In genomic region chr10:3325447-3325846, GRCm38 (mm10) we compare ENCODE assay signal across 11 mouse cellular contexts. TPM values are rescaled to one million over a fixed set of nuclear protein-coding genes. Genes with fewer than 3 reads are reported as not detected.
DNase-seq lines count a peak whose midpoint lies in the region; ATAC-seq and TF ChIP-seq lines count a peak whose summit lies in the region.
"Had no signal": no experiment of that assay in that cellular context is flagged by ENCODE, and none has a peak within 500 bp of the region (broad histone marks: within the 10 kb centered on the region; RNA-seq: fewer than 3 reads in every experiment).

No protein-coding gene starts in this region.

- no peak overlapping the region for H3K4me3 ChIP-seq in midbrain, postnatal 0 days (ENCODE audit: low read depth, low read length)
- no peak overlapping the region for H3K4me3 ChIP-seq in midbrain, embryonic 16.5 days (ENCODE audit: low read depth, low read length)
- H3K4me3 ChIP-seq: limb, embryonic 15.5 days; neural tube, embryonic 13.5 days had no signal

- no peaks in the 10 kb centered on the region for H3K27me3 ChIP-seq in midbrain, postnatal 0 days (ENCODE audit: insufficient read depth, low read length)
- no peaks in the 10 kb centered on the region for H3K27me3 ChIP-seq in midbrain, embryonic 16.5 days (ENCODE audit: control insufficient read depth, insufficient read depth, low read depth, low read length)
- H3K27me3 ChIP-seq: limb, embryonic 15.5 days; neural tube, embryonic 13.5 days had no signal

- H3K4me1 ChIP-seq in midbrain, postnatal 0 days (ENCODE audit: insufficient read depth, low read length): no peaks in the 10 kb centered on the region
- H3K4me1 ChIP-seq in midbrain, embryonic 16.5 days (ENCODE audit: control insufficient read depth, insufficient read depth, low read length): no peaks in the 10 kb centered on the region
- H3K4me1 ChIP-seq: limb, embryonic 15.5 days; neural tube, embryonic 13.5 days had no signal

- H3K4me2 ChIP-seq in midbrain, postnatal 0 days (ENCODE audit: low read depth, low read length, poor library complexity, severe bottlenecking): no peak overlapping the region
- no peak overlapping the region for H3K4me2 ChIP-seq in midbrain, embryonic 16.5 days (ENCODE audit: low read length)
- H3K4me2 ChIP-seq: limb, embryonic 15.5 days; neural tube, embryonic 13.5 days had no signal

- H3K27ac ChIP-seq in midbrain, postnatal 0 days (ENCODE audit: low read depth, low read length): no peak overlapping the region
- H3K27ac ChIP-seq in midbrain, embryonic 16.5 days (ENCODE audit: low read length): no peak overlapping the region
- H3K27ac ChIP-seq: limb, embryonic 15.5 days; neural tube, embryonic 13.5 days had no signal

- H3K36me3 ChIP-seq in midbrain, postnatal 0 days (ENCODE audit: insufficient read depth, low read length): no peaks in the 10 kb centered on the region
- no peaks in the 10 kb centered on the region for H3K36me3 ChIP-seq in midbrain, embryonic 16.5 days (ENCODE audit: control insufficient read depth, insufficient read depth, low read length)
- H3K36me3 ChIP-seq: limb, embryonic 15.5 days; neural tube, embryonic 13.5 days had no signal

- TF ChIP-seq CTCF in midbrain, postnatal 0 days (IDR thresholded peaks at IDR 0.05): peak; percentile 43

- H3K9ac ChIP-seq in midbrain, postnatal 0 days (replicated peaks; ENCODE audit: low read length, poor library complexity, severe bottlenecking): no peak overlapping the region
- no peak overlapping the region for H3K9ac ChIP-seq in midbrain, embryonic 16.5 days (ENCODE audit: low read depth, low read length)
- H3K9ac ChIP-seq: limb, embryonic 15.5 days; neural tube, embryonic 13.5 days had no signal

- no peak for ATAC-seq in midbrain, postnatal 0 days (ENCODE audit: low FRiP score)
- ATAC-seq in midbrain, embryonic 16.5 days: no peak
- peak; percentile 62 for ATAC-seq in granulocyte monocyte progenitor cell, adult 5-6 weeks (replicated peaks; ENCODE audit: poor library complexity, severe bottlenecking)
- ATAC-seq in inflammation-experienced regulatory T-cells, adult 6 months: no peak

- peak; percentile 30 to 38 for DNase-seq in cerebellum, postnatal 25 days
- DNase-seq in cerebellum, adult 9-10 months: no peak
- peak; percentile 50 for DNase-seq in midbrain, postnatal 0 days (ENCODE audit: low spot score)
- peak; percentile 8 for DNase-seq in retina, postnatal 1 day
- no peak for DNase-seq in spleen, postnatal 4 days (ENCODE audit: low spot score in 2 of 2)

- 76% methylated on average over 1 of the region's 1 CpGs for WGBS in midbrain, postnatal 0 days
- 91% methylated on average over 1 of the region's 1 CpGs for WGBS in midbrain, embryonic 16.5 days

- H3K9me3 ChIP-seq in midbrain, postnatal 0 days (ENCODE audit: low read length): no peaks in the 10 kb centered on the region
- H3K9me3 ChIP-seq in midbrain, embryonic 16.5 days (replicated peaks; ENCODE audit: control insufficient read depth, low read length, poor library complexity, severe bottlenecking): no peaks in the 10 kb centered on the region
- H3K9me3 ChIP-seq: limb, embryonic 15.5 days; neural tube, embryonic 13.5 days had no signal

RNA-seq across cellular contexts. Expression of gene Ppp1r14c, which starts 40.4 kb away (rescaled TPM):
- total RNA-seq in midbrain, postnatal 0 days (2014; rRNA removed): 62.1 and 66.5 TPM in 2 replicates
- 70.3 and 72.1 TPM in 2 replicates for polyA plus RNA-seq in midbrain, postnatal 0 days (2015; fragmentation: Nextera tagmentation; extraction: Ambion mirVana)
- polyA plus RNA-seq in midbrain, embryonic 16.5 days (2015; fragmentation: Nextera tagmentation; extraction: Ambion mirVana): 49.1 and 63.8 TPM in 2 replicates
- not detected in 2 replicates for total RNA-seq in granulocyte monocyte progenitor cell, adult 5-6 weeks (2014; fragmentation: Nextera tagmentation)
- total RNA-seq in granulocyte monocyte progenitor cell, adult 5-6 weeks (2017): not detected in 2 replicates
- under 1 TPM; 0.21 to 0.70 (median 0.37) TPM for polyA plus RNA-seq in inflammation-experienced regulatory T-cells, adult 6 months (2017; shearing (Covaris generic))

RNA-seq across cellular contexts. Expression of gene H60c, which starts 57.9 kb away (rescaled TPM):
- total RNA-seq in midbrain, postnatal 0 days (2014; rRNA removed): 0.66 TPM in 1 of 2 replicates, not detected in the other
- not detected in 2 replicates for polyA plus RNA-seq in midbrain, postnatal 0 days (2015; fragmentation: Nextera tagmentation; extraction: Ambion mirVana)
- polyA plus RNA-seq in midbrain, embryonic 16.5 days (2015; fragmentation: Nextera tagmentation; extraction: Ambion mirVana): not detected in 2 replicates
- not detected in 2 replicates for total RNA-seq in granulocyte monocyte progenitor cell, adult 5-6 weeks (2014; fragmentation: Nextera tagmentation)
- total RNA-seq in granulocyte monocyte progenitor cell, adult 5-6 weeks (2017): not detected in 2 replicates
- not detected for polyA plus RNA-seq in inflammation-experienced regulatory T-cells, adult 6 months (2017; shearing (Covaris generic))
- polyA plus RNA-seq: gonadal fat pad, adult 2 months; neural tube, embryonic 13.5 days had no signal

Comparison
In these comparisons a context has a peak if more than half of its experiments do, and no peak if none do; other contexts are left out.
1. DNase-seq: peak in cerebellum, postnatal 25 days (2 of 2), midbrain, postnatal 0 days (single experiment) and retina, postnatal 1 day (single experiment); none in cerebellum, adult 9-10 months (single experiment) and spleen, postnatal 4 days (0 of 2).
2. RNA of gene Ppp1r14c, which starts 40.4 kb away (polyA plus RNA-seq): 70.3 to 72.1 TPM in midbrain, postnatal 0 days and 49.1 to 63.8 TPM in midbrain, embryonic 16.5 days; 0.21 to 0.70 TPM in inflammation-experienced regulatory T-cells, adult 6 months; every median in the first group is over 10 times any median in the second.